Mouse (Mus musculus) embryonic facial prominence, embryonic 12.5 days (tissue): Measurements from ENCODE around the gene Arhgap23. TPM values are rescaled to one million over a fixed set of nuclear protein-coding genes. Genes with fewer than 3 reads are reported as not detected.
A peak's percentile ranks its signal among the peaks of the same experiment; 100 is the strongest.

Source experiments
- ATAC-seq: fragments of 200-750 bp; cut with Nextera tagmentation; 2 replicates; pipeline ENCODE4 v1.8.0; 2017; ENCODE audit not compliant: insufficient number of reproducible peaks, insufficient read depth, low FRiP score, low TSS enrichment
- H3K27ac ChIP-seq: fragments of 300-500 bp; sonication (generic); 2 replicates; pipeline ENCODE4 v1.5.1; 2016; ENCODE audit warnings: mild to moderate bottlenecking
- H3K27me3 ChIP-seq: fragments of 300-500 bp; sonication (generic); 2 replicates; pipeline ENCODE4 v1.6.1; 2016; ENCODE audit warnings: mild to moderate bottlenecking, moderate library complexity
- H3K36me3 ChIP-seq: fragments of 300-500 bp; sonication (generic); 2 replicates; pipeline ENCODE4 v1.6.1; 2016; ENCODE audit warnings: mild to moderate bottlenecking
- H3K4me1 ChIP-seq: fragments of 300-500 bp; sonication (generic); 2 replicates; pipeline ENCODE4 v1.6.1; 2016
- H3K4me2 ChIP-seq: fragments of 300-500 bp; sonication (generic); replicated peaks from 2 replicates; pipeline ENCODE4 v1.6.1; 2016; ENCODE audit warnings: mild to moderate bottlenecking, moderate library complexity
- H3K4me3 ChIP-seq: fragments of 300-500 bp; sonication (generic); 2 replicates; pipeline ENCODE4 v1.5.1; 2016; ENCODE audit warnings: mild to moderate bottlenecking
- H3K9ac ChIP-seq: fragments of 300-500 bp; sonication (generic); 2 replicates; pipeline ENCODE4 v1.6.1; 2016; ENCODE audit warnings: mild to moderate bottlenecking, moderate library complexity
- H3K9me3 ChIP-seq: fragments of 300-500 bp; sonication (generic); 2 replicates; pipeline ENCODE4 v1.6.1; 2016; ENCODE audit warnings: mild to moderate bottlenecking, moderate library complexity
- WGBS: fragments of 180-500 bp; shearing (Covaris S2); methylation state at CpG from one replicate; pipeline ENCODE4 v1.1.7; 2016; 5-methylcytosine and 5-hydroxymethylcytosine counted together
- polyA plus RNA-seq: library from polyadenylated mRNA; unstranded; fragments of >200 nt; fragmentation: Nextera tagmentation; extraction: Ambion mirVana; gene quantifications from 2 replicates; pipeline ENCODE4 v1.2.1, GENCODE M21; 2016

Gene Arhgap23
- polyA plus RNA-seq, 1 experiment from 2014 or later, result 10.1 TPM

DNA sequence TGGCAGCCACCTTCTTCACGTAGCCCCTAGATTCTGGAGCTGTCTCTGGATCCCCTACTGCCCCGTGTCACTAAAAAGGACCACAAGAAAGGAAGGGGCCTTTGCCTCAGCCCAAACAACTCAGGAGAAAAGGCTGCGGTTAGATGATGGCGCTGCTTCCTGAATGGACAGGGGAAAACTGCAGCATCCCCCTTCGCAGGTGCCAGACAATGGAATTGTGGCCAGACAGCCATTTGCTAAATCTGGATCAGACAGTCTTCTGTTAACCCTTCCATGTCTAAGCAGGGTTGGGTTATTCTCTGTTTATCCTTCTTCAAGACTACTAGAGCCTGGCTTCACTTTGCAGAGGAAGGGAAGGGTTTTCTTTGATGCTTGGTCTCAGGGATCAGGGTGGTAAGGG, 115.6 kb downstream of the Arhgap23 start:
- no peak overlapping the region for H3K27ac ChIP-seq
- H3K27me3 ChIP-seq, result peaks cover 55% of the 10 kb centered on the region
- H3K36me3 ChIP-seq, result no peaks in the 10 kb centered on the region
- H3K4me3 ChIP-seq, result no peak overlapping the region
- H3K4me1 ChIP-seq, result peaks cover 19% of the 10 kb centered on the region
- H3K4me2 ChIP-seq, result no peak overlapping the region
- H3K9me3 ChIP-seq, result no peaks in the 10 kb centered on the region
- WGBS, result 72% methylated on average over 5 of the region's 5 CpGs
- no peak overlapping the region for H3K9ac ChIP-seq
- no peak for ATAC-seq

DNA sequence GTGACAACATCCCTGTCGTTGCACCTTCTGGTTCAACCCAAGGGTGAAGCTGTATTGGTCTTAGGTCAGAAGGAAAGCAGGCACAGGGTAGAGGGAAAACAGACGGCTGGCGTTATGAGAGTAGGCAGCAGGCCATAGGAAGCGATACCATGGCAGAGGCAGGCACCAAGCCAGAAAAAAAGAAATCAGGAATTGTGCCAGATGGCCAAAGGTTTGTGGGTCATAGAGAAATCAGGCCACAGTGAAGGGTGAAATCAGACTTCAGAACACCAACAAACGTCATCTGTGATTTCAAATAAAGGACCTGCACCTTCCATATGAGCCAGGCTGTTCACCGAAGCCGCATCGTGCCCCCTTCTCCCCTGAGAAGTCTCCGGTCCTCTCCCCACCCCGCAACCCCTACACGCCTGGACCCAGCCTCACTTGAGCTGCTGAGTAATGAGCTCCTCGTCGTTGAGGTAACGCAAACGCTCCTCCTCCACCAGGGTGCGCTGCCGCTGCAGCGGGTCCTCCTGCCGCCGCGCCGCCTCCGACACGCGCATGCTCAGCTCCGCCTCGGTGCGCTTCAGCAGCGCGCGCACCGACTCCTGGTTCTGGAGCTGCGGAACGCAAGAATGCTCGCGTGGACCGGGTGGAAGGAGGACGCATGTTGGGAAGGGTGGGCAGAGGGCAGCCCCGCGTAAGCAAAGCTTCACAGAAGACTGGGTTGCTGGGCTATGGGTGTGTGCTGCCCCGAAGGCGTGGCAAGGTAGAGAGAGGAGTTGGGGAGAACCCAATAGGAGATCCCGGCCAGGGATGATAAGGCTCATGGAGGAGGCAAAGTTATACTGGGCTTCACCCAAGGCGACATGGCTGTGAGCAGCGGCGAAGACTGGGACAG, 116.3 kb downstream of the Arhgap23 start:
- Histone ChIP-seq H3K36me3 (no peaks in the 10 kb centered on the region), H3K27me3 (peaks cover 62% of the 10 kb centered on the region), H3K27ac (no peak overlapping the region), H3K4me1 (peaks cover 25% of the 10 kb centered on the region), H3K9ac (peak overlapping the region; percentile 54), H3K4me3 (peak overlapping the region; percentile 47), H3K4me2 (peak overlapping the region; percentile 82), H3K9me3 (no peaks in the 10 kb centered on the region)
- ATAC-seq, result peak; percentile 43; the same call in 1 of the 2 replicates
- 7% methylated on average over 46 of the region's 46 CpGs for WGBS

DNA sequence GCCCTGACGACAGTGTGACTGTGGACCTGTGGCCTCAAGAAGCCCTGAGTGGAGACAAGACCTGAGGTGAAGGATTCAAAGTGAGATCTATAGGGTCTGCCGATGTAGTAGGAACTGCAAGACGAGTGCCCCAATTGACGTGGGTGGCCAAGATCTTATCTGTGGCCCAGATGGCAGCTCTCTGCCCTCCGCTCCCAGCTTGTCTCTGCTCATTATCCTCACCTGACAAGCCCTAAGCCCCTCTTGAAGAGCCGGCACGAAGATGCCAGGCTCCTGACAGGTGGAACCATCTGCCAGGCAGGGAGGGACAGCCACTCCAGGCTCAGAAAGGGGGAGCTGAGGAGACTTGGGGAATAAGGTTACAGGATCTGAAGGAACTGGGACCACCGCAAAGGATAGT, 117.0 kb downstream of the Arhgap23 start:
- Histone ChIP-seq H3K4me1 (peaks cover 31% of the 10 kb centered on the region), H3K36me3 (no peaks in the 10 kb centered on the region), H3K27me3 (peaks cover 69% of the 10 kb centered on the region), H3K27ac (no peak overlapping the region), H3K4me3 (peak overlapping the region; percentile 47), H3K9ac (no peak overlapping the region), H3K9me3 (no peaks in the 10 kb centered on the region), H3K4me2 (peak overlapping the region; percentile 82)
- 14% methylated on average over 8 of the region's 8 CpGs for WGBS
- ATAC-seq, result no peak

DNA sequence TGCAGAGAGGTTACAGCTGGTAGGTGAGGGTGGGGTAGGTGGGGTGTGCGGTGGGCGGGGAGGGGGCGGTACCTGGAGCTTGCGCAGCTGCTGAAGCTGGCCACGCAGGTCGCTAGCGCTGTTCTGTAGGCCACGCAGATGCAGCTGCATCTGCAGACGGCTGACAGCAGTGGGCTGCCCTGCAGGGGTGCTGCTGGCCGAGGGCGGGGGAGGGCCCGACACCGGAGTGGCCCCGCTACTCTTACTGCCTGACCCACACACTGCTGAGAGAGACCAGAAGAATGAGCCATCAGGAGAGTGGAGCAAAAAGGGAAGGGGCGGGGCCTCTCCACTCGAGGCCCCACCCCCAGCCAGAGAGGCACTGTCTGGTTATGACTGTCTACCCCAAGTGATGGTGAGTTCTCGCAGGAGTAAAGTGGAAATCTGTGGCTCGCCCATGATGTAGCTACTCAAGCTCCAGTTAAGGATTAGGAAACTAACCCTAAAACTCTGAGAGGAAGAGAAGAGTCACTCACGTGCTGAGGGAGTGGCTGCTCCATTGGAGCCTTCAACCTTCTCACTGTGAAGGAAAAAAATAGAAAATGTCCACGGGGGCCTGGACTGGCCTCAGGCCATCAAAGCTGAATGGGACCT, 117.7 kb downstream of the Arhgap23 start:
- no peak for ATAC-seq
- Histone ChIP-seq H3K4me1 (peaks cover 36% of the 10 kb centered on the region), H3K9me3 (no peaks in the 10 kb centered on the region), H3K4me3 (peak overlapping the region; percentile 24), H3K36me3 (no peaks in the 10 kb centered on the region), H3K27ac (no peak overlapping the region), H3K27me3 (peaks cover 76% of the 10 kb centered on the region), H3K4me2 (peak overlapping the region; percentile 82), H3K9ac (no peak overlapping the region)
- 4% methylated on average over 20 of the region's 20 CpGs for WGBS

DNA sequence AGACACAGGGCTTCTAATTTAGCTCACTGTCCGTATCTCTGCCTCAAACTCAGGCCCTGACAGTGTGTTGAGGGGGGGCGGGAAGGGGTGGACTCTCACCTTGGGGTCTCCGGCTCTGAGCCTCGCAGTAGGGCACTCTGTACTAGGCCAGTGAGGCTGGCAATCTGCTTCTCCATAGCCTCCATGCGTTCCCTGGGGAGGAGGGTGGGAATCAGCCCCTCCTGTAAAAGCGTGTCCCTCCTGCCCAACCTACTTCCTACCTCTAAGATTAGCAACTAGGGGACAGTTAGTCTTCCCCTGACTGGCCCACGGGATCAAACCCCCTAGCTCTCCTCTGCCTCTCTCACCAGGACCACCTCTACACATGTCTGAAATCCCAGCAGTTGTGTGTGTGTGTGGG, 118.3 kb downstream of the Arhgap23 start:
- 24% methylated on average over 7 of the region's 7 CpGs for WGBS
- Histone ChIP-seq H3K36me3 (no peaks in the 10 kb centered on the region), H3K27ac (no peak overlapping the region), H3K4me2 (no peak overlapping the region), H3K4me3 (no peak overlapping the region), H3K9ac (no peak overlapping the region), H3K9me3 (no peaks in the 10 kb centered on the region), H3K4me1 (peaks cover 36% of the 10 kb centered on the region), H3K27me3 (peaks cover 82% of the 10 kb centered on the region)
- no peak for ATAC-seq

DNA sequence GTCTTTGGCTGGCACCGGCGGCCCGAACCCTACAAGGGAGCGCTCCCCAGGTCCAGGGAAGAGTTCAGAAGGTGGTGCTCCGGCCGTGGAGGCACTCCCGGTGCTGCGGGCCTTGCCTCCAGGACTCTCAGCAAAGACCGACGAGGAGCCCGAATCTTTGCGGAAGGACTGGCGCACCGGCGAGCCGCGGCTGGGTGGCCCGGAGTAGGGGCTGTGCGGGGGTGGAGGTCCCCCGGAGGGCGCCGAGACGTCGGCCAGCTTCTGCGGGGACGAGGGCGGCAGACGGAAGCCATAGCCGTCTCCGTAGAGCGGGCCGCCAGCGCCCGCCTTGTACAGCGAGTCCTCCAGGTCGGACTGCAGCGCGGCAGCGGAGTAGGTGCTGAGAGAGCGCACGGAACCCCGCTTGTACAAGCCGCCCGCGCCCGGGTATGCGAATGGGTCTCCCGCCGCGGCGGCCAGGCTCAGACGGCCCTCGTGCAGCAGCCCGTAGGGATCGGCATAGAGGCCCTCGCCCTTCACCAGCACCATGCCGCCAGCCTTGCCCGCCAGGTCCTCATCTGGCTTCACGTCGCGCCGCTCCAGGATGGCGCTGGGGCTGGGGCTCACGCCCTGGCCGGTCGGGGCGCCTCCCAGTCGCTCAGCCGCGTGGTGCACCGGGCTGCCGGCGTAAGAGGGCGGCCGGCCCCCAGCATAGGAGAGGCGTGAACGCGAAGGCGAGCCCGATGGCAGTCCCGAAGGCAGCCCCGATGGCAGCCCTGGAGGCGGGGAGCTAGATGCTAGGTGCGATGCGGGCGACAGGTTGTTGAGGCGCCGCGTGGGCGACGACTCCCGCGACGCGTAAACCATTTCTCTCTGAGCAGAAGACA, 119.3 kb downstream of the Arhgap23 start:
- Histone ChIP-seq H3K36me3 (no peaks in the 10 kb centered on the region), H3K4me2 (peak overlapping the region; percentile 34), H3K9me3 (no peaks in the 10 kb centered on the region), H3K27ac (no peak overlapping the region), H3K9ac (peak overlapping the region; percentile 29; the same call in 1 of the 2 replicates), H3K4me3 (peak overlapping the region; percentile 17), H3K4me1 (peaks cover 36% of the 10 kb centered on the region), H3K27me3 (peaks cover 89% of the 10 kb centered on the region)
- no peak for ATAC-seq
- WGBS, result 2% methylated on average over 95 of the region's 95 CpGs

DNA sequence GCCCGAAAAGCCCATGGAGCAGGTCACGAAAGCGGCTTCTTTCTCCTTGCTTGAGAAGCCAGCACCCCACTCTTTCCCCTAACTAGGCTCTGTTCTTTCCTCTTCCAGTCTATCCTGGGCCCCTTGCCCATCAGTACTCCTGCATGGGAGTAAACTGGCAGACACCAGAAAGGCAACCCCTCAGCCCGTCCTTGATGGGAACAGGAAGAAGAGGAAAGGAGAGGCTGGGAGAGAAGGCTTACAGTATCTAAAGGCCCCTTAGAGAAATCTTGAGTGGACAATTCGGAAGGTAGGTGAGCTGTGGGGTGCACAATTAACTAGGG, 119.9 kb downstream of the Arhgap23 start:
- H3K36me3 ChIP-seq, result no peaks in the 10 kb centered on the region
- H3K9ac ChIP-seq, result no peak overlapping the region
- peak overlapping the region; percentile 17; the same call in 1 of the 2 replicates for H3K4me3 ChIP-seq
- H3K4me1 ChIP-seq, result peaks cover 36% of the 10 kb centered on the region
- ATAC-seq, result no peak
- peaks cover 90% of the 10 kb centered on the region for H3K27me3 ChIP-seq
- WGBS, result 20% methylated on average over 5 of the region's 5 CpGs
- H3K27ac ChIP-seq, result no peak overlapping the region
- no peak overlapping the region; the same call in 1 of the 2 replicates for H3K4me2 ChIP-seq
- H3K9me3 ChIP-seq, result no peaks in the 10 kb centered on the region

DNA sequence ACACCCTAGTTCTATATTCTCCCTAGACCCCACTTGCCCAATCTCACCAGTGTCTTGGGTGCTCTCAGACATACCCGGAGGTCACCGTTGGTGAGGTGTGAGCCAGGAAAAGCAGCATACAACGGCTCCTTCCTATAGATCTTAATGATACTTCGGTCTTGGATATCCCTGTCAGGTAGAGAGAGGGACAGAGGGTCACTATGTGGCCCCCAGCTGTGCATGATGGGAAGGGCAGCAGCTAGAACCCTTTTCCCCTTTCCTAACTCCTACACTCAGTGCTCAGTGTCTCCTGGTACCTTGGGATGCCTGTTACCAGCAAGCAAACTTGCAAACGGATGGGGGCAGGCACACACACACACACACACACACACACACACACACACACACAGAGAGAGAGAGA, 120.3 kb downstream of the Arhgap23 start:
- ATAC-seq, result no peak
- Histone ChIP-seq H3K4me1 (peaks cover 36% of the 10 kb centered on the region), H3K27me3 (peaks cover 86% of the 10 kb centered on the region), H3K4me3 (no peak overlapping the region), H3K9me3 (no peaks in the 10 kb centered on the region), H3K9ac (no peak overlapping the region), H3K36me3 (no peaks in the 10 kb centered on the region), H3K27ac (no peak overlapping the region), H3K4me2 (no peak overlapping the region)
- WGBS, result 47% methylated on average over 5 of the region's 5 CpGs

DNA sequence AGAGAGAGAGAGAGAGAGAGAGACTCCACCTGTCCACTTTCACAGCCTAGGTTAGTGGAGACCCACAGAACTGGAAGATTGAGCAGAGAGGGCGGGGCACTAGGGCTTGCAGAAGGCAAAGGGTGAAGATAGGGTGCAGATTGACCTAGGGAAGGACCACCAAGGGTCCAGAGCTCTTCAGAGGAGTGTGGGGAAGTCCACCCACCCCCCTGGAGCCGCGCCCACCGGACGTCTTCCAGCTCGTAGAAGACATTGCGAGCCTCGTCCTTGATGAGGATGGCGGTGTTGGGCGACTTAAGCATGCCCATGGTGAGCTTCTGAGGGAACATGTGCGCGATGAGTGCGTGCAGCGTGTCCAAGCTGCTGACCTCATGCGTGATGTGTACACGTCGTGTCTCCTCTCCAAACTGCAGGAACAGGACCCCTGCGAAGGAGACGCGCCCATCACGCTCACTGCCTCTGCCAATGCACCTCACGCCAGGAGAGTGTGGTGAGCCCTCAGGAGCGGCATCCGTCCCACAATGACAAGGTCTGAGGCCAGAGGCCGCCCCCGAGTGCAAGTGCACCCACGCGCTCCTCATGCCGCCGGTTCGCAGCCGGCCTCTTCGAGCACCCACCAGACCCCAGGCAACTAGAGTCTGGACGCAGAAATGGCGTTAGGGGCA, 120.9 kb downstream of the Arhgap23 start:
- H3K36me3 ChIP-seq, result no peaks in the 10 kb centered on the region
- H3K4me1 ChIP-seq, result peaks cover 36% of the 10 kb centered on the region
- WGBS, result 13% methylated on average over 35 of the region's 35 CpGs
- ATAC-seq, result no peak
- peaks cover 83% of the 10 kb centered on the region for H3K27me3 ChIP-seq
- peak overlapping the region; percentile 75 for H3K4me2 ChIP-seq
- H3K4me3 ChIP-seq, result peak overlapping the region; percentile 43
- H3K9me3 ChIP-seq, result no peaks in the 10 kb centered on the region
- no peak overlapping the region for H3K27ac ChIP-seq
- no peak overlapping the region for H3K9ac ChIP-seq

DNA sequence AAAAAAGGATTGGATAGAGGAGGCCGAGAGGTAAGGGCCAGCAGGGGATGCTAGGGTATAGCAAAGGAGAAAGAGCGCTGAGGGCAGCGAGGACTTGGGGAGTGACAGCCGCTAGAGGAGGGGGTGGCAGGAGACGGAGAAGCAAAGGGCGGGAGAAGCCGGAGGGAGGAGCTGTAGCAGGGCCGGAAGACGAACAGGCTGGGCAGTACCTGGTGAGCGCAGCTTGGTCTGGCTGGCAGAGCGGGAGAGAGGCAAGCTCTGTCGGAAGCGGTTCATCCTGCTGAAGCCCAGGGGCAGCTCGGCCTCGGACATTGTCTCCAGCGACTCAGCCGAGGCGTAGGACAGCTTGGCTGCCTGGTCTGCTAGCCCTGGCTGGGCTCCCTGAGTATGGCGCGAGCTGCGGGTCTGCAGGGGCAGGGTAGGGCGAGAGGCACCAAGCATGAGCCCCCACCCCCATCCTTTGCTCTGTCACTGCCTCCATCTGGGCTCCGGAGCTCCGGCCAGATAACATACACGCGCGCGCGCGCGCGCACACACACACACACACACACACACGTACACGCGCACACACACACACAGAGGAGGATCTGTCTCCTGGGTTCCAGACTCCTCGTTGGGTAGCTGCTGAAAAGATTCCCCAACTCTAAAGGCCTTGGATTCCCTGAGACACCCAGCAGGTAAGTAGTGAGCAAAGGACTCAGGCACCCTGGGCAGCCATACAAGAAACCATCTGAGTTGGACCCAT, 121.7 kb downstream of the Arhgap23 start:
- Histone ChIP-seq H3K27me3 (peaks cover 79% of the 10 kb centered on the region), H3K9me3 (no peaks in the 10 kb centered on the region), H3K4me1 (peaks cover 36% of the 10 kb centered on the region), H3K4me2 (peak overlapping the region; percentile 75), H3K27ac (no peak overlapping the region), H3K4me3 (peak overlapping the region; percentile 43), H3K36me3 (no peaks in the 10 kb centered on the region), H3K9ac (peak overlapping the region; percentile 32; the same call in 1 of the 2 replicates)
- WGBS, result 2% methylated on average over 34 of the region's 36 CpGs
- ATAC-seq, result peak; percentile 16; the same call in 1 of the 2 replicates
